Mouse (Mus musculus) urinary bladder, postnatal 36 days (tissue): ENCODE data around the gene Elmo1.
"Not testable (repeated sequence)": the region's sequence is repeated elsewhere in the genome, so short reads cannot be mapped to it uniquely, and the experiment has no call there.

Experiments
- DNase-seq, 2 experiments: peaks; one replicate each; pipeline ENCODE4 v3.0.0; 2022; ENCODE audit warnings: low spot score in 2 of 2, mixed read lengths in 1 of 2

The Elmo1 gene

GRCm38 (mm10) chr13:20601421-20601820, 511.0 kb downstream of the Elmo1 start:
- DNase-seq: no peak

GRCm38 (mm10) chr13:20606891-20607290, 516.5 kb downstream of the Elmo1 start:
- DNase-seq: no peak

- no peak for DNase-seq
These were observed 518.8 kb downstream of the Elmo1 start for GRCm38 (mm10) chr13:20609003-20609688.

GRCm38 (mm10) chr13:20615596-20616469, 525.4 kb downstream of the Elmo1 start:
- DNase-seq: no peak

GRCm38 (mm10) chr13:20619946-20620345, 529.5 kb downstream of the Elmo1 start:
- no peak for DNase-seq

- DNase-seq: no peak
These were observed 532.9 kb downstream of the Elmo1 start for GRCm38 (mm10) chr13:20623071-20623850.

- no peak for DNase-seq
These were observed 537.4 kb downstream of the Elmo1 start for GRCm38 (mm10) chr13:20627796-20628195.

GRCm38 (mm10) chr13:20632477-20632876, 542.1 kb downstream of the Elmo1 start:
- DNase-seq: no peak

- not testable (repeated sequence) for DNase-seq
These were observed 544.3 kb downstream of the Elmo1 start for GRCm38 (mm10) chr13:20634679-20635078.

- DNase-seq: no peak
These were observed 545.2 kb downstream of the Elmo1 start for GRCm38 (mm10) chr13:20635646-20636045.
